Mouse (Mus musculus): ENCODE measurements around the gene Sema3e. TPM values are rescaled to one million over a fixed set of nuclear protein-coding genes. Genes with fewer than 3 reads are reported as not detected.
A peak's percentile ranks its signal among the peaks of the same experiment; 100 is the strongest.

Gene Sema3e
- polyA plus RNA-seq (2016; fragmentation: Nextera tagmentation; extraction: Ambion mirVana): 3.8 and 5.1 TPM in 2 replicates

DNA sequence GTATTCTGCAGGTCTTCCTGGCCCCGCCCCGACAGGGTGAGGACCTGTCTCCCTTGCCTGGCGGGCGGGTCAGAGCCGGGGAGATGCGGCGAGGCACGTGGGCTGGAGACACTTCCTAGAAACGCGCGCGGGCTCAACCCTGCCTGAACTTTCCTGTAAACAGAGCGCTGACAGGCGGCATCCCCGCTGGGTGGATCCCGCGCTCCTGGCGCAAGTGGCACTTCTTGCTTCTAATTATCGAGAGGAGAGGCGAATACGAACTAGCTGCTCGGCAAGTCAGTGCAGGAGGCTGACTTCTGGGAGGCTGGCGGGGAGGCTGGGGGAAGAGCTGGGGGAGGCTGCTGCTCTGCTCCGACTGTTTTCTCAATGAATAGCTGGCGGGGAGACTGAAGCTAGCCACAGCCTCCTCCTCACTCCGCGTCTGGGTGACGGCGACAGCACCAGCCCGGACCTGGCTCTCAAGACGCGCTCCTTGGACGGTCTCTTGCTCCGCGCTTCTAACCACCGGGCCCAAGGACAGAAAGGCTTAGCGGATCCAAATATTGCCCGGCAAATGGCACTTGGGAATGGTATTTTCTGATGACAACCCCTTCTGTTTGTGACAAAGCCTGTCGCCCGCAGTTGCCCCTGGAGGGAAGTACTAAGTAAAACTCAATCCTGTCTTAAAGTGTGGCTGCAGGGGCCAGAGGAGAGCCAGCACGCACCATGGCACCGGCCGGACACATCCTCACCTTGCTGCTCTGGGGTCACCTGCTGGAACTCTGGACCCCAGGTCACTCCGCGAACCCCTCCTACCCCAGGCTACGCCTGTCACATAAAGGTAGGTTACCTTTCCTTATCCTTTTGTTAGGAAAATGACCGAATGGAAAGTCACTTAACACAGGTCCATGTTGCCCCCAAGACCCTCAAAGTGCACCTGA lies at the start of gene Sema3e:
Gene Sema3e, plus strand, starts transcription at position 72 of the 920 bp plus-strand sequence.
- ATAC-seq (ENCODE audit: low FRiP score): peak; percentile 91
- no peaks in the 10 kb centered on the region for H3K9me3 ChIP-seq (replicated peaks)
- peak within 1 kb of the TSS; percentile 52 for H3K4me3 ChIP-seq
- H3K27me3 ChIP-seq: peaks cover 10% of the 10 kb centered on the region
- H3K4me2 ChIP-seq (replicated peaks): peak within 1 kb of the TSS; percentile 89
- no peak within 1 kb of the TSS for H3K27ac ChIP-seq
- no peaks in the 10 kb centered on the region for H3K36me3 ChIP-seq
- peaks cover 5% of the 10 kb centered on the region for H3K4me1 ChIP-seq
- H3K9ac ChIP-seq: peak within 1 kb of the TSS; percentile 53
- WGBS: under 1% methylated on average over 46 of the region's 47 CpGs

DNA sequence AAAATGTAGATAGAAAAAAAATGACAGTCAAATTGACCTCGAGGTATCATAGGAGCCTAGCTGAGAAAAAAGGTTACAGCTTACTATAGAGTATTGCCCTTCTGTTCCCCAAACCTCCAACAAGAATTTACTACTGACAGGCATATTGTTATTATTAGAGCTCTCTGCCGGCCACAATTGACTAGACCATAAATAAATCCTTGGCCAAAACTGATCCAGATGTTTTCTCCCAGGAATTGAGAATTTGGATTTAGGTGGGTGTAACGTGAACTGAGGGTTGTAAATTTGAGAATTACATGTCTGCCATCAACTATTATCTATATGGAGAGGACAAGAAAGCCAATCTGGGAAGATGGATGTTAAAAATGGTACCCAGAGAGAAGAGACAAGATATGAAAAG lies 47.5 kb upstream of the Sema3e start:
- H3K36me3 ChIP-seq: no peaks in the 10 kb centered on the region
- no peak overlapping the region for H3K9ac ChIP-seq
- WGBS: 67% methylated on average over 3 of the region's 3 CpGs
- no peak overlapping the region for H3K27ac ChIP-seq
- 0 out of 2 replicates have a peak, but pooled peaks cover 1% of the 10 kb centered on the region for H3K4me1 ChIP-seq
- H3K9me3 ChIP-seq (replicated peaks): no peaks in the 10 kb centered on the region
- H3K4me2 ChIP-seq (replicated peaks): no peak overlapping the region
- no peaks in the 10 kb centered on the region for H3K27me3 ChIP-seq
- ATAC-seq (ENCODE audit: low FRiP score): no peak
- no peak overlapping the region for H3K4me3 ChIP-seq

DNA sequence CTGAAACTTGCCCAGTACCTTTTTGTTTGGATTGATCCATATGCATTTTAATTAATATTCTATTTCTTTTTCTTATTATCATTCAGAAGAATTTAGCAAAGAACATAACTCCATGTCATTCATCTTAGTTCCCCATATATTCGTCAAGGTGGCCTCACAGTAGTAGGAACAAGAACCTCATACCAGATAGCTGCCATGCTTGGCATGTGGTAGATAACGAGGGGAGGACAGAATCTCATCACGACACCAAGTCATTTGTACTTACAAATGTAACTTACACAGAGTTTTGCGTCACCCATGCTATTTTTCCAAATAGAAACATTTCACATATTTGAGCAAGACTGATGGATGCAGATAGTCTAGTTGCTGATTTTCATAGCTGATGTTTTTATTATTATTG lies 45.9 kb upstream of the Sema3e start:
- no peak for ATAC-seq (ENCODE audit: low FRiP score)
- Histone ChIP-seq H3K36me3 (no peaks in the 10 kb centered on the region), H3K4me3 (no peak overlapping the region), H3K9me3 (replicated peaks) (no peaks in the 10 kb centered on the region), H3K9ac (no peak overlapping the region), H3K27ac (no peak overlapping the region), H3K27me3 (no peaks in the 10 kb centered on the region), H3K4me2 (replicated peaks) (no peak overlapping the region), H3K4me1 (0 out of 2 replicates have a peak, but pooled peaks cover 4% of the 10 kb centered on the region)
- 90% methylated on average over 4 of the region's 4 CpGs for WGBS

DNA sequence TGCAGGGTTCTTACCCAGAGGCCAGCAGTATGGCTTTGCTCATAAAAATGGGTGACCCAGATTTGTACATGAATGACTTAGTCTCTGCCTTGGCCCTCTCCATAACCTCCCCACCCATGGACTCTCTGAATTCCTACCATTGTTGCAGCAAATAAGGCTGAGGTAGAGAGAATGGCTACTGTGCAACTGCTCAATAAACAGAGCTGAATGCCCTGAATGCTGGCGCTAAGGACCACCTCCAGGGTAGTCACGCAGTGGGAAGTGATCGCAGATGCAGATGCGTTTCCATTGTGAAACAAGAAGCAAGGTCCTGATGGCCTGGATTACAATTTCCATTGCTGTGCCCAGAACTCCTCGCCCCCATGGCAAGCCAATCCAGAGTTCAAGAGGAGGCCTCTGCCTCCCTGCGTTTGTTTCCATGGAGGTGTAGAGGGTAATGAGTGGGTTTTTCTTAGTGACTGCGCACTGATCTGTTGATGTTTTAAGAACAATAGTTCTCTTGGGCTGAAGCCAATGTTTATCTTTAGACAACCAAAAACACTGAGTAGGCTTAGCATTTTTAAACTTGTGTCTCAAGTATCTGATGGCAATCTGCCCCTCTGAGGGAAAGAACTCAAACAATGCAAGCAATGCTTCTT lies 42.5 kb upstream of the Sema3e start:
- no peak overlapping the region for H3K9ac ChIP-seq
- no peak overlapping the region for H3K4me3 ChIP-seq
- no peaks in the 10 kb centered on the region for H3K27me3 ChIP-seq
- WGBS: 26% methylated on average over 7 of the region's 7 CpGs
- ATAC-seq (ENCODE audit: low FRiP score): peak; percentile 74
- no peaks in the 10 kb centered on the region for H3K36me3 ChIP-seq
- no peak overlapping the region for H3K4me2 ChIP-seq (replicated peaks)
- no peak overlapping the region for H3K27ac ChIP-seq
- 0 out of 2 replicates have a peak, but pooled peaks cover 4% of the 10 kb centered on the region for H3K4me1 ChIP-seq
- H3K9me3 ChIP-seq (replicated peaks): no peaks in the 10 kb centered on the region

DNA sequence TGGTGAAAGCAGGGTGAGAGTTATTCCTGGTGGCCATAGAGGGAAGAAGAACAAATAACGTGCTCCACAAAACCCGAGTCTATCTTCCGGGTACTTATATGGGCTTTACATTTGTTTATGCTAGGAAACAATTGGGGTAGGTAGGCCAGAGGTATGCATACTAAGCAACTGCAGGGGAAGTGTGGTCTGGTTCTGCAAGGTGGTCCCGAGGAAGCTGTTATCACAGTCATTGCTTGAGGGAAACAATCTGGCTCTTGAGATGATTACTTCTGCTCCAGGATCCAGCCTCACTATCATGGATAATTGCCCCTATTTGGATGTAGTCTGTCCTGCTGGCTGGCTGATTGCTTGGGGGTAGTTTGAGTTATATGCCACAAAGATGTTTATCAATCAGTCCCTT lies 41.5 kb upstream of the Sema3e start:
- no peak for ATAC-seq (ENCODE audit: low FRiP score)
- Histone ChIP-seq H3K4me2 (replicated peaks) (no peak overlapping the region), H3K9ac (no peak overlapping the region), H3K4me1 (0 out of 2 replicates have a peak, but pooled peaks cover 4% of the 10 kb centered on the region), H3K27ac (no peak overlapping the region), H3K36me3 (no peaks in the 10 kb centered on the region), H3K4me3 (no peak overlapping the region), H3K27me3 (no peaks in the 10 kb centered on the region), H3K9me3 (replicated peaks) (no peaks in the 10 kb centered on the region)
- 85% methylated on average over 4 of the region's 4 CpGs for WGBS

DNA sequence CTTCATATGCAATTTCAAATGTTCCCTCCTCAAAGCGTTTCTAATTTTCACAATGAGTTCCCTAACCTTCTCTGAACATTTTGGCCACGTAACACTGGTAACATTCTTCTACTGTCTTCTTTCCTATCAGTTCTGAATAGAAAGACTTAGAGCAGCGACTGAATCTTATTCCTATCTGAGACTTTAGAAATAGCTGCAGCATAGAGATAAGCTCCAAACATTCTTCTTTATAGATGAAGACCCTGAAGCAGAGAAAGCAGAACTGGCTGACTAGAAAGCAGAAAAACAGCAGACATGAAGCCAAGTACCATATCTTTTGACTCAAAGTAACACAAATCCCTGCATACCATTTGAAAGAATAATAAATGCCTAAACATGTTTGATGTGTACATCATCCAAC lies 39.4 kb upstream of the Sema3e start:
- H3K4me1 ChIP-seq: 0 out of 2 replicates have a peak, but pooled peaks cover 4% of the 10 kb centered on the region
- ATAC-seq (ENCODE audit: low FRiP score): no peak
- no peak overlapping the region for H3K4me2 ChIP-seq (replicated peaks)
- no peak overlapping the region for H3K27ac ChIP-seq
- no peak overlapping the region for H3K9ac ChIP-seq
- no peaks in the 10 kb centered on the region for H3K27me3 ChIP-seq
- H3K9me3 ChIP-seq (replicated peaks): no peaks in the 10 kb centered on the region
- 89% methylated on average over 3 of the region's 3 CpGs for WGBS
- H3K4me3 ChIP-seq: no peak overlapping the region
- H3K36me3 ChIP-seq: no peaks in the 10 kb centered on the region

DNA sequence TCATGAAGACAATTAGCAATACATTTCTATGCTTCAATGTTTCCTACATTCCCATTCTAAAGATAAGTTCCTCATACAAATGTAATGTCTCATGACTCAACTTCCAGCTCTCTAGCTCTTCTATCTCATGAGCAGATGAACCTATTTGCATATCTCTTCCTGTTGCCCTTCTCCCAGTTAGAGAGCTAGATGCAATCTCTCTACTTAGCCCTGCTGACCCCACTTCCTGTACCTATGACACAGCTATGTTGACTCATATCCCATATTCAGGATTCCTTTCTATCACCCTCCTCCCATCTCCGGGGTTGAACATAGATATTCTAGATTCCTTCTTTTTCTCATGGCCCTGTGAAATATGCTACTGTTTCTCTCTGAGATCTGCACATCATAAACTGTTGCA lies 38.0 kb upstream of the Sema3e start:
- WGBS: 85% methylated on average over 1 of the region's 1 CpGs
- Histone ChIP-seq H3K9ac (no peak overlapping the region), H3K27me3 (no peaks in the 10 kb centered on the region), H3K27ac (no peak overlapping the region), H3K9me3 (replicated peaks) (no peaks in the 10 kb centered on the region), H3K4me3 (no peak overlapping the region), H3K4me2 (replicated peaks) (no peak overlapping the region), H3K4me1 (0 out of 2 replicates have a peak, but pooled peaks cover 4% of the 10 kb centered on the region), H3K36me3 (no peaks in the 10 kb centered on the region)
- no peak for ATAC-seq (ENCODE audit: low FRiP score)

DNA sequence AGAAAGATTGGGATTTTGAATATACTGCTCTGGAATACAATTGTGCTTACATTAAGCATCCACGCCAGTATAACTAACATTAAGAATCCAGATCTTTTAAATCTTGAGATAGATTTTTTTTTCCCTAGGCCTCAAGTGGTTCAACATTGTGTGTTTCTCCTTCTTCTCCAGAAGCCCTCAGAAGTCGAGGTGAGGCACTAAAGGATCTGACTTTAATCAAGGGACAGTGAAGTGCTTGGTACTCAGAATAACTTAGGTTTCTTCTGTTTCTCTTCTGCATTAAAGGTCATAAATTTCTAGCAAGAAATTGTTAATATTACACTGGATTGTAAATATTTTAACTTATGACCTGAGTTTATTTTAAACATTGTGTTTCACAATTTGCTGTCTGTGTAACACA lies 37.1 kb upstream of the Sema3e start:
- no peaks in the 10 kb centered on the region for H3K27me3 ChIP-seq
- H3K4me2 ChIP-seq (replicated peaks): no peak overlapping the region
- H3K9me3 ChIP-seq (replicated peaks): no peaks in the 10 kb centered on the region
- H3K27ac ChIP-seq: no peak overlapping the region
- H3K4me1 ChIP-seq: no peaks in the 10 kb centered on the region
- H3K36me3 ChIP-seq: no peaks in the 10 kb centered on the region
- no peak overlapping the region for H3K4me3 ChIP-seq
- no peak for ATAC-seq (ENCODE audit: low FRiP score)
- no peak overlapping the region for H3K9ac ChIP-seq
- WGBS: 74% methylated on average over 2 of the region's 2 CpGs

DNA sequence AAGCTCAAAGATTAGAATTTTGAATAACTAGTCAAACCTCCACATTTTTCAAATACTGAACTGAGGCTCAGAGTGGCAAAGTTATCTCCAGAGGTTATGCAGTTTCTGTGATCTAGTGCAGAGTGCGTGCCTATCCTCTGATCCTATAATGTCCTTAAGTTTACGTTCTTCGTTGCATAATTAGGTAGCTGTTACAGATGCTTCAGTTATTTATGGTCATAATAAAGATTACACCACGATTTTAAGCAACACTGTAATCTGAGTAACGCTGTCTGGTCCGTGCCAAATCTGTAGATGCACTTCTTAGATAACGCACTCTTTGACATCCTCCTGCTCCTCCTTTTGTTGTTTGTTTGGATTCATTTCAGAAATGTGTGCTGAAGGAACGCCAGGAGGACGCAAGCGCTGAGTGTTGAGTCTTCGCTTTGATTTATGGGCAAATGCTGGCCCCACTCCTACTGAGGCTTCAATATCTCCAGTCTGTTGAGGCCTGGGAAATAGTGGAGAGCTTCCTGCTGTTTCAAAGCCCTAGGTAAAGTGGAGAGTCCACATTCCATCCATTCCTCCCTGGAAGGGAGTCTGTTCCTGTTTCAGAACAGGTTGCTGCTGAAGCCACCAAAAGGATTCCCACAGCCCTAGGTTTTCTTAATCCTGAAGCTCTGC lies 32.2 kb upstream of the Sema3e start:
- Histone ChIP-seq H3K27me3 (no peaks in the 10 kb centered on the region), H3K4me1 (no peaks in the 10 kb centered on the region), H3K9ac (no peak overlapping the region), H3K27ac (no peak overlapping the region), H3K36me3 (no peaks in the 10 kb centered on the region), H3K4me2 (replicated peaks) (no peak overlapping the region), H3K4me3 (no peak overlapping the region), H3K9me3 (replicated peaks) (no peaks in the 10 kb centered on the region)
- WGBS: 72% methylated on average over 11 of the region's 11 CpGs
- no peak for ATAC-seq (ENCODE audit: low FRiP score)

DNA sequence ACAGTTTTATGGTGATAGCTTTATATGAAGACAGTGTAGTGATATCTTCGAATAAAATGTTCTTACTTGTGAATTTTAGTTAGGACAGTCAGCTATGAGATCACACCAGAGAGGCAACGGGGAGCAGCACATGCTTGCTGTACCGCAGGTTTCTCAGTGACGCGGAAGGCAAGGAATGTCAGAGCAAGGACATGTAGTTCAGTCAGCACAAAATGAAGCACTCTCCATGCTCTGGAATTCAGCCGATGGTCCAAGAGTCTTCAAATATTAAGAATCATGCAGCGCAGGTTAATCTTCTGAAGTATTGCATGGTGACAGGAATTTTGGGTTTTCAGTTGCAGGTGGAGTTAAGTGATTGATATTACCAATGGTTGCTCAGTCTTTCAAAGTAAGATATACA lies 3.3 kb downstream of the Sema3e start:
- no peak overlapping the region for H3K27ac ChIP-seq
- no peak overlapping the region for H3K4me3 ChIP-seq
- WGBS: 88% methylated on average over 7 of the region's 7 CpGs
- no peak overlapping the region for H3K9ac ChIP-seq
- H3K4me1 ChIP-seq: peaks cover 5% of the 10 kb centered on the region
- H3K36me3 ChIP-seq: no peaks in the 10 kb centered on the region
- no peak overlapping the region for H3K4me2 ChIP-seq (replicated peaks)
- ATAC-seq (ENCODE audit: low FRiP score): no peak
- H3K27me3 ChIP-seq: peaks cover 10% of the 10 kb centered on the region
- no peaks in the 10 kb centered on the region for H3K9me3 ChIP-seq (replicated peaks)

DNA sequence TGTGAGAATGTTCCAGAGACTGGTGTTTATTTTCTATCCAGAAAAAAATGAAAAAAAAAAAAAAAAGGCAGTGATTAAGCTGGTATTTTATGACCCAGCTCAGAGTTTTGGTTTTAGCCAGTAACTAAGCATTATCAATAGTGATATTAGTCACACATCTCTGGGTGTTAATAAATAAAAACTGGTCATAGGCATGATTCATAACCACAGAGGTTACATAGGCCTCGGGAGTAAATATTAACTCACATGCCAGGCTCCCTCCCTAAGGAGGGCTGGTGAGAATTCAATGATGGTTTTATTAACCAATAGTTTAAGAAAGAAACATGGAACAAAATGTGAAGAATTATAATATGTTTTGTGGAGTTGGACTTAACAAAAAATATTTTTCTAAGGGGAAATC lies 5.7 kb downstream of the Sema3e start:
- whole genome bisulfite sequencing: 77% methylated on average over 1 of the region's 1 CpGs
- Histone ChIP-seq H3K4me3 (no peak overlapping the region), H3K27ac (no peak overlapping the region), H3K27me3 (peaks cover 5% of the 10 kb centered on the region), H3K9me3 (replicated peaks) (no peaks in the 10 kb centered on the region), H3K4me1 (peaks cover 2% of the 10 kb centered on the region), H3K4me2 (replicated peaks) (no peak overlapping the region), H3K9ac (no peak overlapping the region), H3K36me3 (no peaks in the 10 kb centered on the region)
- no peak for ATAC-seq (ENCODE audit: low FRiP score)

DNA sequence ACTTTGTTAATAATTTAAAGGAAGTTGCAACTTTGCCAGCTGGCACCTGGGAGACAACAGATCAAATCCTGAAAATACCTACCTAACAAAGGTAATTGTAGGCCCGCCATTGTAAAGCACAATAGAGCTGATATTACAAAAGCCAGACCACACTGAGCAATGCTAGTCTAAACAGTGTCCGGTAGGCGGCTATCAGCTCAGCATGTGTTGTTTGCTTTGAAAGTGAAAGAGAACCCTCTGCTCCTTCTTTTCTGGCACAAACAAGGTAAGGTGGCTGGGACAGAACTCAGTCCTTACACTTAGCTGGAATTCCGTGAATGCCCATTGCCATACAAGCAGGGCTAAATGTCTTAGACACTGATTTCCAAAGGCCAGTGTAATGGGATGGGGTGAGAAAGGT lies 7.0 kb downstream of the Sema3e start:
- ATAC-seq (ENCODE audit: low FRiP score): no peak
- H3K27ac ChIP-seq: no peak overlapping the region
- WGBS: 16% methylated on average over 4 of the region's 4 CpGs

More for the DNA sequence above, 7.0 kb downstream of the Sema3e start:
- Histone ChIP-seq H3K4me2 (replicated peaks) (no peak overlapping the region), H3K4me3 (no peak overlapping the region), H3K36me3 (no peaks in the 10 kb centered on the region), H3K9ac (no peak overlapping the region), H3K4me1 (no peaks in the 10 kb centered on the region), H3K9me3 (replicated peaks) (no peaks in the 10 kb centered on the region), H3K27me3 (no peaks in the 10 kb centered on the region)

All from hindbrain, embryonic 12.5 days (tissue).